Mouse (Mus musculus) kidney, adult 2 months (tissue): ENCODE measurements at regions not wholly inside any gene's neighbourhood (a gene's known extent, or its start where the extent isn't known, plus 50 kb on each side); places are given as distances from the start of the nearest gene placed in this dataset.

ENCODE experiments used
- DNase-seq: peaks from one replicate; pipeline ENCODE4 v3.0.0; 2021
- H3K27ac ChIP-seq: fragments of 200-500 bp; 2 replicates; pipeline ENCODE4 v1.5.1; 2012; ENCODE audit warnings: low read depth, low read length, control low read depth, inconsistent platforms; ENCODE audit not compliant: insufficient read depth
- H3K27me3 ChIP-seq: fragments of 200-500 bp; replicated peaks from 2 replicates; pipeline ENCODE4 v1.6.1; 2012; ENCODE audit warnings: mild to moderate bottlenecking, moderate library complexity, low read length, inconsistent platforms; ENCODE audit not compliant: control insufficient read depth, insufficient read depth
- H3K36me3 ChIP-seq: fragments of 200-500 bp; 2 replicates; pipeline ENCODE4 v1.6.1; 2012; ENCODE audit warnings: mild to moderate bottlenecking, moderate library complexity, low read length, inconsistent platforms; ENCODE audit not compliant: control insufficient read depth, insufficient read depth
- H3K4me1 ChIP-seq: fragments of 200-500 bp; 2 replicates; pipeline ENCODE4 v1.6.1; 2011; ENCODE audit warnings: low read length; ENCODE audit not compliant: control insufficient read depth, insufficient read depth
- H3K4me3 ChIP-seq: fragments of 200-500 bp; 2 replicates; pipeline ENCODE4 v1.5.1; 2011; ENCODE audit warnings: mild to moderate bottlenecking, low read depth, low read length, control low read depth; ENCODE audit not compliant: insufficient read depth
- CTCF ChIP-seq: fragments of 200-500 bp; conservative IDR thresholded peaks from 2 replicates; pipeline ENCODE4 v1.5.1; 2011; ENCODE audit warnings: low read depth, mild to moderate bottlenecking, control low read depth, low read length, moderate library complexity, mixed read lengths; ENCODE audit not compliant: insufficient read depth, insufficient read length
- POLR2A ChIP-seq: fragments of 200-500 bp; IDR thresholded peaks from one replicate; pipeline ENCODE4 v1.6.1; 2011; ENCODE audit warnings: low read depth, low read length, control low read depth
- WGBS: fragments of 180-500 bp; shearing (Covaris S2); methylation state at CpG from one replicate; pipeline ENCODE4 v1.1.7; 2018; 5-methylcytosine and 5-hydroxymethylcytosine counted together

- TF ChIP-seq POLR2A, result no peak
- TF ChIP-seq CTCF, result no peak
- no peaks in the 10 kb centered on the region for H3K27me3 ChIP-seq
- no peak for DNase-seq
- H3K4me3 ChIP-seq, result no peak overlapping the region
- no peaks in the 10 kb centered on the region for H3K36me3 ChIP-seq
- no peaks in the 10 kb centered on the region for H3K4me1 ChIP-seq
- no peak overlapping the region for H3K27ac ChIP-seq
- 72% methylated on average over 3 of the region's 3 CpGs for WGBS
Observed at GRCm38 (mm10) chr9:50395543-50395942, 50.8 kb upstream of the Rpl10-ps3 start.

- no peak overlapping the region for H3K27ac ChIP-seq
- no peaks in the 10 kb centered on the region for H3K36me3 ChIP-seq
- H3K4me3 ChIP-seq, result no peak overlapping the region
- DNase-seq, result no peak
- H3K4me1 ChIP-seq, result no peaks in the 10 kb centered on the region
- WGBS, result 54% methylated on average over 7 of the region's 7 CpGs
- TF ChIP-seq CTCF (no peak), POLR2A (no peak)
- H3K27me3 ChIP-seq, result no peaks in the 10 kb centered on the region
Observed at GRCm38 (mm10) chr9:50396051-50396450, 51.3 kb upstream of the Rpl10-ps3 start.

GRCm38 (mm10) chr9:50408396-50408795 is 63.6 kb upstream of the Rpl10-ps3 start:
- no peaks in the 10 kb centered on the region for H3K27me3 ChIP-seq
- no peak for TF ChIP-seq CTCF
- TF ChIP-seq POLR2A, result no peak
- no peak for DNase-seq
- H3K36me3 ChIP-seq, result no peaks in the 10 kb centered on the region
- no peaks in the 10 kb centered on the region for H3K4me1 ChIP-seq
- WGBS, result 42% methylated on average over 4 of the region's 4 CpGs
- H3K4me3 ChIP-seq, result no peak overlapping the region
- H3K27ac ChIP-seq, result no peak overlapping the region

GRCm38 (mm10) chr9:50408845-50409244 is 64.1 kb upstream of the Rpl10-ps3 start:
- WGBS, result 68% methylated on average over 4 of the region's 4 CpGs
- no peaks in the 10 kb centered on the region for H3K4me1 ChIP-seq
- no peaks in the 10 kb centered on the region for H3K27me3 ChIP-seq
- no peak overlapping the region for H3K27ac ChIP-seq
- no peaks in the 10 kb centered on the region for H3K36me3 ChIP-seq
- no peak for DNase-seq
- TF ChIP-seq CTCF (no peak), POLR2A (no peak)
- H3K4me3 ChIP-seq, result no peak overlapping the region

GRCm38 (mm10) chr9:50412986-50413385 is 68.2 kb upstream of the Rpl10-ps3 start:
- Histone ChIP-seq H3K27me3 (no peaks in the 10 kb centered on the region), H3K4me1 (no peaks in the 10 kb centered on the region), H3K36me3 (no peaks in the 10 kb centered on the region), H3K27ac (no peak overlapping the region), H3K4me3 (no peak overlapping the region)
- TF ChIP-seq CTCF, result no peak
- no peak for TF ChIP-seq POLR2A
- WGBS, result 91% methylated on average over 8 of the region's 8 CpGs
- no peak for DNase-seq

- Histone ChIP-seq H3K27ac (no peak overlapping the region), H3K36me3 (no peaks in the 10 kb centered on the region), H3K27me3 (no peaks in the 10 kb centered on the region), H3K4me1 (no peaks in the 10 kb centered on the region), H3K4me3 (no peak overlapping the region)
- DNase-seq, result no peak
- no peak for TF ChIP-seq CTCF
- no peak for TF ChIP-seq POLR2A
- WGBS, result 94% methylated on average over 9 of the region's 9 CpGs
Observed at GRCm38 (mm10) chr9:50413514-50414335, 69.0 kb upstream of the Rpl10-ps3 start.

- TF ChIP-seq CTCF (no peak), POLR2A (no peak)
- no peaks in the 10 kb centered on the region for H3K36me3 ChIP-seq
- H3K27ac ChIP-seq, result peak overlapping the region; percentile 66; the same call in 1 of the 2 replicates
- 38% methylated on average over 6 of the region's 6 CpGs for WGBS
- H3K4me1 ChIP-seq, result no peaks in the 10 kb centered on the region
- H3K4me3 ChIP-seq, result no peak overlapping the region
- H3K27me3 ChIP-seq, result no peaks in the 10 kb centered on the region
- peak; percentile 91 for DNase-seq
Observed at GRCm38 (mm10) chr9:50414796-50415340, 70.1 kb upstream of the Rpl10-ps3 start.
